Mouse (Mus musculus): Measurements from ENCODE around the gene Hamp.

- no peak for TF ChIP-seq CTCF (IDR thresholded peaks at IDR 0.05; ENCODE audit: control insufficient read depth, insufficient read depth, insufficient read length)
- TF ChIP-seq MAX (IDR thresholded peaks at IDR 0.05): no peak
- no peak for TF ChIP-seq FOSL1 (IDR thresholded peaks at IDR 0.05; ENCODE audit: insufficient read depth, low read length, poor library complexity, severe bottlenecking)
- no peak for TF ChIP-seq CEBPB (IDR thresholded peaks at IDR 0.05; ENCODE audit: low read depth)
- TF ChIP-seq MYOD1 (IDR thresholded peaks at IDR 0.05; ENCODE audit: control insufficient read depth, insufficient read length, low read depth): no peak
Measured at GRCm38 (mm10) chr7:30916713-30917112, 27.1 kb downstream of the Hamp start.

Data from C2C12 (cell line).